11 mouse cellular contexts compared by ENCODE assay signal in genomic region chr19:57003460-57003810, GRCm38 (mm10). TPM values are rescaled to one million over a fixed set of nuclear protein-coding genes. Genes with fewer than 3 reads are reported as not detected.
DNase-seq lines count a peak whose midpoint lies in the region; ATAC-seq and TF ChIP-seq lines count a peak whose summit lies in the region.
"Had no signal": no experiment of that assay in that cellular context is flagged by ENCODE, and none has a peak within 500 bp of the region (broad histone marks: within the 10 kb centered on the region; RNA-seq: fewer than 3 reads in every experiment).

No protein-coding gene starts in this region.

- H3K27ac ChIP-seq in hindbrain, embryonic 10.5 days: peak overlapping the region; percentile 1; the same call in 1 of the 2 replicates
- H3K27ac ChIP-seq in hindbrain, embryonic 11.5 days (ENCODE audit: low read depth, low read length): no peak overlapping the region
- peak overlapping the region; percentile 51 for H3K27ac ChIP-seq in lung, postnatal 0 days (ENCODE audit: low read length)
- H3K27ac ChIP-seq: embryonic facial prominence, embryonic 15.5 days; left cerebral cortex, adult 2 months had no signal

- no peak overlapping the region for H3K4me3 ChIP-seq in hindbrain, embryonic 10.5 days
- H3K4me3 ChIP-seq in hindbrain, embryonic 11.5 days (ENCODE audit: low read depth, low read length): no peak overlapping the region
- H3K4me3 ChIP-seq in lung, postnatal 0 days (ENCODE audit: low read depth, low read length): no peak overlapping the region
- H3K4me3 ChIP-seq: embryonic facial prominence, embryonic 15.5 days; left cerebral cortex, adult 2 months had no signal

- H3K9me3 ChIP-seq in hindbrain, embryonic 10.5 days: no peaks in the 10 kb centered on the region
- H3K9me3 ChIP-seq in hindbrain, embryonic 11.5 days (ENCODE audit: control insufficient read depth, low read length): no peaks in the 10 kb centered on the region
- H3K9me3 ChIP-seq in lung, postnatal 0 days (ENCODE audit: low read length): no peaks in the 10 kb centered on the region
- H3K9me3 ChIP-seq: embryonic facial prominence, embryonic 15.5 days had no signal

- peaks cover 34% of the 10 kb centered on the region for H3K27me3 ChIP-seq in hindbrain, embryonic 10.5 days (ENCODE audit: insufficient read depth, poor library complexity, severe bottlenecking)
- H3K27me3 ChIP-seq in hindbrain, embryonic 11.5 days (ENCODE audit: control insufficient read depth, insufficient read depth, low read length): peaks cover 13% of the 10 kb centered on the region
- no peaks in the 10 kb centered on the region for H3K27me3 ChIP-seq in lung, postnatal 0 days (replicated peaks; ENCODE audit: insufficient read depth, low read length)

- WGBS in hindbrain, embryonic 10.5 days: 46% methylated on average over 7 of the region's 7 CpGs
- 42% methylated on average over 7 of the region's 7 CpGs for WGBS in hindbrain, embryonic 11.5 days
- WGBS in lung, postnatal 0 days: 29% methylated on average over 7 of the region's 7 CpGs

- ATAC-seq in hindbrain, embryonic 11.5 days (ENCODE audit: low FRiP score): no peak
- ATAC-seq in cerebellum, adult (ENCODE audit: insufficient number of reproducible peaks, low FRiP score, low TSS enrichment): peak; percentile 64
- ATAC-seq in lung, postnatal 0 days: peak; percentile 37
- ATAC-seq in monocyte, adult 5-6 weeks (replicated peaks; ENCODE audit: insufficient number of reproducible peaks, low FRiP score, low TSS enrichment, poor library complexity, severe bottlenecking): no peak

- H3K36me3 ChIP-seq in hindbrain, embryonic 10.5 days: no peaks in the 10 kb centered on the region
- no peaks in the 10 kb centered on the region for H3K36me3 ChIP-seq in hindbrain, embryonic 11.5 days (ENCODE audit: control insufficient read depth, insufficient read depth, low read length)
- H3K36me3 ChIP-seq in lung, postnatal 0 days (ENCODE audit: insufficient read depth, low read length): no peaks in the 10 kb centered on the region
- H3K36me3 ChIP-seq: embryonic facial prominence, embryonic 15.5 days; G1E had no signal

- TF ChIP-seq CTCF in lung, postnatal 0 days (IDR thresholded peaks at IDR 0.05): no peak

- no peak overlapping the region for H3K4me2 ChIP-seq in hindbrain, embryonic 11.5 days (replicated peaks; ENCODE audit: low read depth, low read length)
- H3K4me2 ChIP-seq in lung, postnatal 0 days (replicated peaks; ENCODE audit: low read depth, low read length): no peak overlapping the region; the same call in 1 of the 2 replicates
- H3K4me2 ChIP-seq: embryonic facial prominence, embryonic 15.5 days had no signal

- no peak overlapping the region for H3K9ac ChIP-seq in hindbrain, embryonic 11.5 days (ENCODE audit: low read depth, low read length)
- H3K9ac ChIP-seq in lung, postnatal 0 days (replicated peaks; ENCODE audit: low read depth): no peak overlapping the region
- H3K9ac ChIP-seq: embryonic facial prominence, embryonic 15.5 days had no signal

- no peak for DNase-seq in hindbrain, embryonic 10.5 days (ENCODE audit: low spot score)
- no peak for DNase-seq in hindbrain, embryonic 11.5 days (ENCODE audit: low spot score)
- DNase-seq in kidney, adult 18-20 months: peak; percentile 60
- DNase-seq in lung, postnatal 0 days (ENCODE audit: low spot score): peak; percentile 74
- DNase-seq in layer of hippocampus, adult 11-12 months (ENCODE audit: low spot score): no peak
- no peak for DNase-seq in retina, embryonic 14.5 days (ENCODE audit: low spot score)

- peaks cover 54% of the 10 kb centered on the region for H3K4me1 ChIP-seq in hindbrain, embryonic 10.5 days (replicated peaks)
- H3K4me1 ChIP-seq in hindbrain, embryonic 11.5 days (replicated peaks; ENCODE audit: control insufficient read depth, insufficient read depth, low read length): no peaks in the 10 kb centered on the region
- H3K4me1 ChIP-seq in lung, postnatal 0 days (ENCODE audit: insufficient read depth, low read depth, low read length): peaks cover 9% of the 10 kb centered on the region; the same call in 1 of the 2 replicates

- no peak for TF ChIP-seq EP300 in lung, postnatal 0 days (IDR thresholded peaks at IDR 0.05)

RNA-seq across cellular contexts. Expression of gene Afap1l2, which starts 4.6 kb away (rescaled TPM):
- polyA plus RNA-seq in hindbrain, embryonic 10.5 days (2016; fragmentation: Nextera tagmentation; extraction: Ambion mirVana): 3.8 and 5.9 TPM in 2 replicates
- polyA plus RNA-seq in hindbrain, embryonic 11.5 days (2014; fragmentation: Nextera tagmentation; extraction: Ambion mirVana): 3.7 and 5.5 TPM in 2 replicates
- polyA plus RNA-seq in lung, postnatal 0 days (2015; fragmentation: Nextera tagmentation; extraction: Ambion mirVana): 15.5 and 18.8 TPM in 2 replicates
- not detected in 3 replicates for total RNA-seq in monocyte, adult 5-6 weeks (2017)
- polyA plus RNA-seq: G1E had no signal

Comparison
In these comparisons a context has a peak if more than half of its experiments do, and no peak if none do; other contexts are left out.
1. DNase-seq: peak in kidney, adult 18-20 months (single experiment) and lung, postnatal 0 days (single experiment); none in hindbrain, embryonic 10.5 days (single experiment), hindbrain, embryonic 11.5 days (single experiment), layer of hippocampus, adult 11-12 months (single experiment) and retina, embryonic 14.5 days (single experiment).
2. ATAC-seq: peak in cerebellum, adult (single experiment) and lung, postnatal 0 days (single experiment); none in hindbrain, embryonic 11.5 days (single experiment) and monocyte, adult 5-6 weeks (single experiment).